Mouse (Mus musculus): ENCODE data around the gene Lpar1. TPM values are rescaled to one million over a fixed set of nuclear protein-coding genes. Genes with fewer than 3 reads are reported as not detected.

The Lpar1 gene
- polyA plus RNA-seq, 1 experiment: 34.9 TPM

DNA sequence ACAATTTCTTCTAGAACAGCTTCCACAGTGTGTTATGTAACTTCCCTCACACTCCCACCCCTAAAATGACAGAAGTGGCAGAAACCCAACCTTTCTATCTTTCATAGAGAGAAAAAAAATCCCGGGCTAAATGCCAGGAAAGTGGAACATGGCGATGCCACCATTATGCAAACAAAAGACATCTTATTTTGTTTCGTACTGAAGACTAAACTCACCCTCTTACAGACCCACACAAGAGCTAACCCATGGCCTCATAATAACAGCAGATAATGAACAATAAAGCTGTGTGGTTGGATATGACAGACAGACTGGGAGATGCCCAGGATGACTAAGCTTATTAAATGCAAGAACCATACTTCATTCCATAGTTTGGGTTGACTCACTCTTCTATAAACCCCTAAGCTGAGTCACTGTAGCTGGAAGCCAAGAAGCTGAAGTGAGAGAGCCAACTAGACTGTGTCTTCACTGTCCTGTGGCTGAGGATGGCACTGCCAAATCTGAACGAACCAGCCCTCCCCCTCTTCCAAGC, 151.7 kb downstream of the Lpar1 start:
- Histone ChIP-seq H3K4me1 (ENCODE audit: control insufficient read depth, insufficient read depth, low read length) (peaks cover 2% of the 10 kb centered on the region), H3K4me3 (ENCODE audit: insufficient read depth, low read length) (no peak overlapping the region), H3K27ac (ENCODE audit: insufficient read depth, low read length) (peak overlapping the region; percentile 99)
- TF ChIP-seq CTCF (IDR thresholded peaks at IDR 0.05; ENCODE audit: extremely low read depth, insufficient read depth, low read length) (no peak), POLR2A (IDR thresholded peaks at IDR 0.05; ENCODE audit: extremely low read depth, insufficient read depth, low read length) (no peak)

DNA sequence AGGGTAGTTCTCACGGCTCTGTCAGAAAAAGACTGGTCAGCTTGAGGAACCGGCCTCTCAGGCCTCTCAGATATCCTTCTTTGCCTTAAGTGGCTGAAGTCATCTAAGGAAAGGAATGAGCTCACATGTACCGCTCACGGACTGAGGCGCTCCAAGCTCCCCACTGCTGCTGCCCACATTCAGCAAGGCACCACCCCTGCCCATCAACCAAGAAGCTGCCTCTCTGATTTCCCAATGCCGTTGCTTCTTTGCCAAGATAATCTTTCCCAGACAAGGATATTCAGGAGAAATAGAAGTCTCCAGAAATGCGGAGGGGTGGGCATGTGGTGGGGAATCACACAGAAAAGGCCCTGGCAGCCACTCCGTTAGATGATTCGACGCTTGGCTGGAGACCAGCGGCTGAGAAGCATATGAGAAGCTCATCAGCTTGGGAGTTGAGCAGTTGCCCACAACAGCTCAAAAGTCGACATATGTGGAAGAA, 152.8 kb downstream of the Lpar1 start:
- Histone ChIP-seq H3K4me1 (ENCODE audit: control insufficient read depth, insufficient read depth, low read length) (peaks cover 2% of the 10 kb centered on the region), H3K4me3 (ENCODE audit: insufficient read depth, low read length) (no peak overlapping the region), H3K27ac (ENCODE audit: insufficient read depth, low read length) (peak overlapping the region; percentile 69; the same call in 1 of the 2 replicates)
- TF ChIP-seq CTCF (IDR thresholded peaks at IDR 0.05; ENCODE audit: extremely low read depth, insufficient read depth, low read length) (no peak), POLR2A (IDR thresholded peaks at IDR 0.05; ENCODE audit: extremely low read depth, insufficient read depth, low read length) (no peak)

Other genes starting within 250 kb of the Lpar1 start
- 0.06 and 0.21 TPM in 2 replicates for gene Olfr267, start 233.8 kb upstream of the Lpar1 start, polyA plus RNA-seq (2012; rRNA removed)

All from cortical plate, adult 2 months (tissue).